Mouse (Mus musculus) lung, postnatal 0 days (tissue): Measurements from ENCODE around the gene Card6.

ENCODE experiments used
- CTCF ChIP-seq: IDR thresholded peaks from 2 replicates; pipeline ENCODE4 v1.5.1; 2016; ENCODE audit warnings: antibody characterized with exemption, mild to moderate bottlenecking
- EP300 ChIP-seq: IDR thresholded peaks from 2 replicates; pipeline ENCODE4 v1.6.1; 2016; ENCODE audit warnings: antibody characterized with exemption, mild to moderate bottlenecking, control low read depth

GRCm38 (mm10) chr15:5154621-5155020, 46.3 kb upstream of the Card6 start:
- no peak for TF ChIP-seq EP300
- no peak for TF ChIP-seq CTCF
